Mouse (Mus musculus) activated CD4-positive, CD25-positive, alpha-beta regulatory T cell (primary cell): ENCODE measurements around the gene Gm21117. TPM values are rescaled to one million over a fixed set of nuclear protein-coding genes. Genes with fewer than 3 reads are reported as not detected.

Source experiments
- polyA plus RNA-seq, 2 experiments: library from polyadenylated mRNA; unstranded; fragments of 100-300 nt; shearing (Covaris generic); gene quantifications; one replicate each; pipeline ENCODE4 v1.2.1; 2017

The Gm21117 gene
- polyA plus RNA-seq: not detected

GRCm38 (mm10) chrY:51124920-51125319 lies at the start of gene Gm21117:
Gm21117 (plus strand) TSS chrY:51125220.

